Mouse (Mus musculus) embryonic facial prominence, embryonic 12.5 days (tissue): ENCODE data around the gene Rpl41. TPM values are rescaled to one million over a fixed set of nuclear protein-coding genes. Genes with fewer than 3 reads are reported as not detected.

Experiments used
- ATAC-seq: fragments of 200-750 bp; cut with Nextera tagmentation; 2 replicates; pipeline ENCODE4 v1.8.0; 2017; ENCODE audit not compliant: insufficient number of reproducible peaks, insufficient read depth, low FRiP score, low TSS enrichment
- H3K27ac ChIP-seq: fragments of 300-500 bp; sonication (generic); 2 replicates; pipeline ENCODE4 v1.5.1; 2016; ENCODE audit warnings: mild to moderate bottlenecking
- H3K27me3 ChIP-seq: fragments of 300-500 bp; sonication (generic); 2 replicates; pipeline ENCODE4 v1.6.1; 2016; ENCODE audit warnings: mild to moderate bottlenecking, moderate library complexity
- H3K36me3 ChIP-seq: fragments of 300-500 bp; sonication (generic); 2 replicates; pipeline ENCODE4 v1.6.1; 2016; ENCODE audit warnings: mild to moderate bottlenecking
- H3K4me1 ChIP-seq: fragments of 300-500 bp; sonication (generic); 2 replicates; pipeline ENCODE4 v1.6.1; 2016
- H3K4me2 ChIP-seq: fragments of 300-500 bp; sonication (generic); replicated peaks from 2 replicates; pipeline ENCODE4 v1.6.1; 2016; ENCODE audit warnings: mild to moderate bottlenecking, moderate library complexity
- H3K4me3 ChIP-seq: fragments of 300-500 bp; sonication (generic); 2 replicates; pipeline ENCODE4 v1.5.1; 2016; ENCODE audit warnings: mild to moderate bottlenecking
- H3K9ac ChIP-seq: fragments of 300-500 bp; sonication (generic); 2 replicates; pipeline ENCODE4 v1.6.1; 2016; ENCODE audit warnings: mild to moderate bottlenecking, moderate library complexity
- H3K9me3 ChIP-seq: fragments of 300-500 bp; sonication (generic); 2 replicates; pipeline ENCODE4 v1.6.1; 2016; ENCODE audit warnings: mild to moderate bottlenecking, moderate library complexity
- WGBS: fragments of 180-500 bp; shearing (Covaris S2); methylation state at CpG from one replicate; pipeline ENCODE4 v1.1.7; 2016; 5-methylcytosine and 5-hydroxymethylcytosine counted together
- polyA plus RNA-seq: library from polyadenylated mRNA; unstranded; fragments of >200 nt; fragmentation: Nextera tagmentation; extraction: Ambion mirVana; gene quantifications from 2 replicates; pipeline ENCODE4 v1.2.1, GENCODE M21; 2016

Gene Rpl41
- polyA plus RNA-seq, 1 experiment from 2014 or later: 3,271 TPM

DNA sequence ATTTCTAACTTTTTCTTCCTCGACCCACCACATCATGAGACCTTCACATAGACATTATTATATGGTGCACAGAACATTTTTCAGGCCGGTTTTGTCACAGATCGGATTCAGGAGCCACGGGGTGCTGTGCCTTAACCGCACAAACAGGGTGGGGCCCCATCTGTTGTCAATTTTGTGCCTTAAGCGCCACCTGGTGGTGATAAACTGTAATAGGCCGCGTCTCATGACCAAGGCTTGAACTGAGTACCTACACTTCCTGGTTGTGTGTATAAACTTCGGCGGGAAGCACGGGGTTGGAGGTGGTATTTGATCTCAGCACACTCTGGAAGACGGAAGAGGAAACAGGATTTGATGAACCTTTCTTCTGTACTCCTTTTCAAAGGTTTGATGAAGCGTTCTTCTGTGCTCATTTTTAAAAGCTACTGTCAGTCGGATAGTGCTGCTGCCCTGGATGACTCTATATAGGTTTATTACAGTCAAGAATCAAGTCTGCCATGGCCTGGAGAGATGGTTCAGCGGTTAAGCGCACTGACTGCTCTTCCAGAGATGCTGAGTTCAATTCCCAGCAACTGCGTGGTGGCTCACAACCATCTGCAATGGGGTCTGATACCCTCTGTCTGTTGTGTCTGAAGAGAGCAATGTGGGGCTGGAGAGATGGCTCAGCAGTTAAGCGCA lies 12.7 kb downstream of the Rpl41 start:
- 15% methylated on average over 18 of the region's 18 CpGs for WGBS
- Histone ChIP-seq H3K27ac (peak overlapping the region; percentile 64; the same call in 1 of the 2 replicates), H3K4me2 (peak overlapping the region; percentile 39)

DNA sequence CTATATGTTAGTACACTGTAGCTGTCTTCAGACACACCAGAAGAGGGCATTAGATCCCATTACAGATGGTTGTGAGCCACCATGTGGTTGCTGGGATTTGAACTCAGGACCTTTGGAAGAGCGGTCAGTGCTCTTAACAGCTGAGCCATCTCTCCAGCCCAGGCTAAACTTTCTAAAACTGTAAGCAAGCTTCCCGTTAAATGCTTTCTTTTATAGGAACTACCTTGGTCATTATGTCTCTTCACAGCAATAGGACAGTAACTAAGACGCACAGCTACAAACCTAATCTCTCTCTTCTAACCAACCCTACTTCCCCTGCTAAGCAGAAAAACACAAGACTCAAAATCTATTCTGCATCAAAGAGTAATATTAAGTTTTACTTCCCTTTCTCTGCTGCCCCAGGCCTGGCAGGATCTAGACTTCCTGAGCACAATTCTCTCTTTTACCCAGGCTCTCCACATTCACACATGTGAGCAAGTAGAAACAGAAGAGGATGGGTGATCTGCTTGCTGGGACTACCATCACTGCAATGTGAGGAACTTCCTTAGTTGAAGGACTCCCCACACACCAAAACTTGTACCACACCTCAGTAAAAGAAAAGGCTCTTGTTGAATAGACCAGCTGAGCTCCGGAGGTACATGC lies 13.4 kb downstream of the Rpl41 start:
- Histone ChIP-seq H3K4me2 (peak overlapping the region; percentile 39), H3K27ac (peak overlapping the region; percentile 64; the same call in 1 of the 2 replicates), H3K4me1 (no peaks in the 10 kb centered on the region), H3K9ac (no peak overlapping the region), H3K9me3 (no peaks in the 10 kb centered on the region), H3K27me3 (no peaks in the 10 kb centered on the region), H3K36me3 (no peaks in the 10 kb centered on the region), H3K4me3 (no peak overlapping the region)
- no peak; the same call in 1 of the 2 replicates for ATAC-seq
- 73% methylated on average over 4 of the region's 4 CpGs for WGBS

More for the DNA sequence above, 12.7 kb downstream of the Rpl41 start:
- Histone ChIP-seq H3K9me3 (no peaks in the 10 kb centered on the region), H3K9ac (no peak overlapping the region), H3K4me1 (no peaks in the 10 kb centered on the region), H3K27me3 (no peaks in the 10 kb centered on the region), H3K36me3 (peaks cover 6% of the 10 kb centered on the region; the same call in 1 of the 2 replicates), H3K4me3 (no peak overlapping the region)
- ATAC-seq: peak; percentile 85; the same call in 1 of the 2 replicates

DNA sequence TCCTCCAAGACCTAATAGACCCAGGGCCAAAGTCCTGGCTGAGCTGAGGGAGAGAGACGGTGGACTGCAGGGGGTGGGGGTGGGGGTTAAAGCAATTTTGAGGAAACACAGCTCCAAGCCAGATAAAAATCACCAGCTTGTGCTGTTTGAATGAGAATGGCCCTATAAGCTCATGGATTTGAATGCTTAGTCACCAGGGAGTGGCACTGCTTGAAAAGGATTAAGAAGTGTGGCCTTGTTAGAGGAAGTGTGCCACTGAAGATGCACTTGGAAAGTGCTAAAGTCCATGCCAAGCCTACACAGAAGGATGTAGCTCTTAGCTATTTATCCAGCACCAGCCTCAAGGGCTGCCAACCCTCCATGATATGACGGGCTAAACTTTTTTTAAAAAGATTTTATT lies 13.9 kb downstream of the Rpl41 start:
- Histone ChIP-seq H3K9ac (no peak overlapping the region), H3K4me3 (no peak overlapping the region), H3K9me3 (no peaks in the 10 kb centered on the region), H3K4me2 (no peak overlapping the region), H3K27me3 (no peaks in the 10 kb centered on the region), H3K36me3 (no peaks in the 10 kb centered on the region), H3K27ac (no peak overlapping the region), H3K4me1 (no peaks in the 10 kb centered on the region)
- no peak for ATAC-seq
- WGBS: 79% methylated on average over 2 of the region's 2 CpGs

DNA sequence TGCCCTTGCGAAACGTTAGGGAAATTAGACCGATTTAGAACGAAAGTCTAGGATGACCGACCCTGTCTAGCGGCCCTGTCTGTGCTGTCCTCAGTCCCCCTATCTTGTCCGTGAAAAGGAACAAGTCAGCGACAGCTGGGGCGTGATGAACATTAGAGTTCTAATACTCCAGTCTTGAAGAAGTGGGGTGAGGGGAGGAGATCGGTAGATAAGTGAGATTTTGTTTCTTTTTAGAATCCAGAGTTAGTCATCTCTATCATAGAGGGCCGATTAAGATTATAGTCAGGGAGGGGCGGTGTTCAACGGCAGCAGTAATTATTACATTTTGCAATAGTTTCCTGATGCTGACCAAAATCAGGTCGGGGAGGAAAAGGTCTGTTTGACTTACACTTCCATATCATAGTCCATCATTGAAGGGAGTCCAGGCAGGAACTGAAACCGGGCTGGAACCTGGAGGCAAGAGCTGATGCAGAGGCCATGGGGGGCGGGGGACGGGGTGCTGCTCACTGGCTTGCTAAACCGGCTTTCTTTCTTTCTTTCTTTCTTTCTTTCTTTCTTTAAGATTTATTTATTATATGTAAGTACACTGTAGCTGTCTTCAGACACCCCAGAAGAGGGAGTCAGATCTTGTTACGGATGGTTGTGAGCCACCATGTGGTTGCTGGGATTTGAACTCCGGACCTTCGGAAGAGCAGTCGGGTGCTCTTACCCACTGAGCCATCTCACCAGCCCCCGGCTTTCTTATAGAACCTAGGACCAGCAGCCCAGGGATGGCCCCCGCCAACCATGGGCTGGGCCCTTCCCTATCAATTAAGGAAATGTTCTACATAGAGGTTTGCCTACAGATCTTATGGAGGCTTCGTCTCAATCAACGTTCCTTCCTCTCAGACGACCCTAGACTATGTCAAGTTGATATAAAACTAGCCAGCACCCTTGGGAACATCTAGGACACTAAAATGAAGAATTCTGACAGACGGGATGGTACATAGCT lies 22.4 kb downstream of the Rpl41 start:
- H3K9ac ChIP-seq: peak overlapping the region; percentile 33; the same call in 1 of the 2 replicates

DNA sequence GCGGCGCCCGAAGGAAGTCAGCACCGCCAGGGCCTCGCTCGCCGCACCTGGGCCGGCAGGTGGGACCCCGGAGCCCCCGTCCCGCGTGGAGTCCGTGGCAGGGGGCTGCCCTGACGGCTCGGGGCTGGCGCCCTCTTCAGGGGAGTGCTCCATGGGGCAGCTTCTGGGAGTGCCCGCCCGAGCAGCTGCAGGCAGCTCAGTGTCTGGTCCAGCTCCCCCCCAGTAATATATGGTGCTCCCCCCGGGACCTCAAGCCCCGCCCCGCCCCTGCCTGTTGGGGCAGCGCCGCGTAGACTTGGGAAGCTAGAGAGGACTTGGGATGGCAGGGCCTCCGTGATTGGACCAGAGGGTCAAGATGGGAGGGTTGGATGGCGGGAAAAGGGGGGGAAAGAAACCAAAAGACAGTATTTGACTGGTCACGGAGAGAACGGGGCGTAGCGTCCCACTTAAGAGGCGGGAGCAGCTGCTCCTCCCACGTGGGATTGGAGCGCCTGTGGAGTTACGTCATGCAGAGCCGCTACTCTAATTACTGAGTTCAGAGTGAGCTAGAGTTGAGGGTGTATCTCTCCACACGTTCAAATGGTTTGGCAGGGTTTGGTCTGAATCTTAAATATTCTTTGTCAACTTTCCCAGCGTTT lies 23.3 kb downstream of the Rpl41 start, which contains the start of gene Esyt1:
Gene Esyt1, minus strand, starts transcription at position 201 of the 638 bp plus-strand sequence.
- WGBS: 1% methylated on average over 37 of the region's 37 CpGs

More for the DNA sequence above, 22.4 kb downstream of the Rpl41 start:
- Histone ChIP-seq H3K4me3 (peak overlapping the region; percentile 77), H3K4me2 (peak overlapping the region; percentile 99), H3K9me3 (no peaks in the 10 kb centered on the region), H3K4me1 (peaks cover 16% of the 10 kb centered on the region; the same call in 1 of the 2 replicates), H3K36me3 (no peaks in the 10 kb centered on the region), H3K27ac (no peak overlapping the region), H3K27me3 (peaks cover 24% of the 10 kb centered on the region)
- no peak for ATAC-seq
- 29% methylated on average over 28 of the region's 28 CpGs for WGBS

DNA sequence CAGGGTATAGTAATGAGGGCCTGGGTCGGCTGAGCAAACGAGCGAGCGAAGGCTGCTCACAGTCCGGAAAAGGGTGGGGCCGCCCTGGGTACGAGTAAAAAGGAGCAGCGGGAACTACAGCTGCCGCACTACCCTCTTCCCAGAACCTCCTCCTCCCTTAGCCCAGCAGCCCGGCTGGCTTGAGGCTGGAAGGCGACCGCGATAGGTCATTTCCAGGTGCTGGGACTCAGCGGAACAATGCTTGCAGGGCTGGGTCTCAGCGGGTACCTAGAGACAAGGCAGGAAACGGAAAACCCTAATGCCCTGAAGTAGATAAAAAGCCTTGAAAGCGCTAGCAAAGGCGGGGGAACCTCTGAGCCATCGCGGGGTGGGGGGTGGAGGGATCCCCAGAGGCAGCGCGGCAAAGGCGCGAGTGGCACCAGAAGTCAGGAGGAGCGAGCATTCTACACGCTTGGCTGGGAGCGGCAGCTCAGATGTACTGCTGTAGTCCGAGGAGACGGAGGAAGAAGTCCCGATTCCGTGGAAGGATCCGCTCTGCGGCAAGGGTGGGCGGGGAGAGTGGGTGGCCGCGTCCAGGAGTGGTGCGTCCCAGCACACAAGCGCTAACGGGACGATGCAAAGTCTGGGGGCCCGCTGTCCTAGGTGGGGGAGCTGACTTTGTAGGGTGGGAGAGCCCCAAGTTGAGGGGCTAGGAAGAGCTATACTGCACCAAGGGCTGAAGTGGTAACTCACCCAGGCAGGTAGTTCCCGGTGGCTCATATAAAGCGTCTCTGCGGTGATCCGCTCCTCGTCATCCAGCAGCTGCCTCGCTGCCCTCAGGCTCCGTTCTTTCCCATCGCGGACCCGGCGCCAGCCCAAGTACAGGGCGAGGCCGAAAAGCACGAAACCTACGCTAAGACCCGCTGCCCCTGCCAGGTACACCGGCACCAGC lies 24.1 kb downstream of the Rpl41 start:
- peak overlapping the region; percentile 99 for H3K4me2 ChIP-seq
- WGBS: under 1% methylated on average over 58 of the region's 58 CpGs
- H3K27me3 ChIP-seq: peaks cover 24% of the 10 kb centered on the region
- H3K4me3 ChIP-seq: peak overlapping the region; percentile 77
- H3K9ac ChIP-seq: peak overlapping the region; percentile 70
- peaks cover 9% of the 10 kb centered on the region for H3K36me3 ChIP-seq
- peaks cover 16% of the 10 kb centered on the region; the same call in 1 of the 2 replicates for H3K4me1 ChIP-seq
- H3K27ac ChIP-seq: peak overlapping the region; percentile 80
- H3K9me3 ChIP-seq: no peaks in the 10 kb centered on the region
- ATAC-seq: peak; percentile 8; the same call in 1 of the 2 replicates

More for the DNA sequence above, 23.3 kb downstream of the Rpl41 start, which contains the start of gene Esyt1:
- peak; percentile 97 for ATAC-seq
- peak within 1 kb of the TSS; percentile 80 for H3K27ac ChIP-seq
- peak within 1 kb of the TSS; percentile 70 for H3K9ac ChIP-seq
- peaks cover 24% of the 10 kb centered on the region for H3K27me3 ChIP-seq
- peak within 1 kb of the TSS; percentile 99 for H3K4me2 ChIP-seq
- peaks cover 16% of the 10 kb centered on the region; the same call in 1 of the 2 replicates for H3K4me1 ChIP-seq
- H3K36me3 ChIP-seq: peaks cover 3% of the 10 kb centered on the region; the same call in 1 of the 2 replicates
- H3K4me3 ChIP-seq: peak within 1 kb of the TSS; percentile 77
- H3K9me3 ChIP-seq: no peaks in the 10 kb centered on the region

DNA sequence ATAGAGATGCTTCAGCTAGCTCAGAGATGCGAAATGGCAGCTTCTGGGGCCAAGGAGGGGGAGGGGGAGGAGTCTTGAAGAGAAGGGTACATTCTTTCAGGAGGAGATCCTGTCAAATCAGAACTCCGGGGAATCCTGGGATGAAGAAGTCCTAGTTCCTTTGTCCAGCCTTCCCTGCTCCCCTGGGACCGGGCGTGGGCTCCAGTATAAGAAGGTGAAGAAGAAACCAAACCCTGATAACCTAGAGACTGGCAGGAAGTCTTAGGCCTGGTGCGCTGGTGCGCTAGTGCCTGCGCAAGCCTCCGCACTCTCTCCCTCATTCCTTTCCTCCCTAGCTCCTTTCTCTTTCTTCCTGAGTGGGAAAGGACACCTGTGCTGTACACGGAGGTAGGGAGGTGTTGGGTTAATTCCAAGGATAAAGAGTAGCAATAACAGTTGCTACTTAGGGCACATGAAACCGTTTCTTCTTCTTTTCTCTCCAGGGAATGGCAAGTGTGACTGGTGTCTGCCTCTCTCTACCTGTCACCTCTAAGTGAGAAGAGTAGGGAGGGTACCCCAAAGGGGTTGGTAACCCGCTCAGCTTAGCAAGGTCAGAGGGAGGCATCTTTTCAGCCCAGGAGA lies 24.9 kb downstream of the Rpl41 start:
- Histone ChIP-seq H3K4me2 (peak overlapping the region; percentile 99), H3K27me3 (peaks cover 24% of the 10 kb centered on the region), H3K9me3 (no peaks in the 10 kb centered on the region), H3K9ac (peak overlapping the region; percentile 70; the same call in 1 of the 2 replicates), H3K4me3 (peak overlapping the region; percentile 77), H3K36me3 (peaks cover 13% of the 10 kb centered on the region), H3K4me1 (peaks cover 16% of the 10 kb centered on the region; the same call in 1 of the 2 replicates), H3K27ac (0 out of 2 replicates have a peak overlapping the region, but pooled peaks have one; percentile 80)
- no peak for ATAC-seq
- WGBS: 9% methylated on average over 11 of the region's 11 CpGs

DNA sequence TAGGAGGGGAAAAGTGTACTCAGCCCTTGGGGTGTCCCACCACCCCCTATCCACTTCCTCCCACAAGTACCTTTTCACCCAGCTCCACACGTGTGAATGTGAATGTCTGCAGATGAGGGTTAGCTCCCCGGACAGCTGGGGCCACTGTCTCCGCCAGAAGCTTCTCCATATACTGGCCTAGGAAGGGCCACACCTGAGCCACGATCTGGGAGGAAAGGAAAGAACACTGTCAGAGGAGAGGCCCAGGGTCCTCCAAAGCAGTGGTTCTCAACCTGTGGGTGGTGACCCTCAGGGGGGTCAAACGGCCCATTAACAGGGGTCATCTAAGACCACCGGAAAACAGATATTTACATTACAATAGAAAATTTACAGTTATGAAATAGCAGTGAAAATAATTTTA lies 26.8 kb downstream of the Rpl41 start:
- WGBS: 74% methylated on average over 6 of the region's 6 CpGs
- H3K27ac ChIP-seq: no peak overlapping the region
- H3K4me3 ChIP-seq: no peak overlapping the region
- H3K27me3 ChIP-seq: peaks cover 36% of the 10 kb centered on the region
- no peak for ATAC-seq
- H3K4me1 ChIP-seq: peaks cover 16% of the 10 kb centered on the region; the same call in 1 of the 2 replicates
- H3K9ac ChIP-seq: no peak overlapping the region
- no peak overlapping the region for H3K4me2 ChIP-seq
- H3K9me3 ChIP-seq: no peaks in the 10 kb centered on the region
- peaks cover 21% of the 10 kb centered on the region for H3K36me3 ChIP-seq

DNA sequence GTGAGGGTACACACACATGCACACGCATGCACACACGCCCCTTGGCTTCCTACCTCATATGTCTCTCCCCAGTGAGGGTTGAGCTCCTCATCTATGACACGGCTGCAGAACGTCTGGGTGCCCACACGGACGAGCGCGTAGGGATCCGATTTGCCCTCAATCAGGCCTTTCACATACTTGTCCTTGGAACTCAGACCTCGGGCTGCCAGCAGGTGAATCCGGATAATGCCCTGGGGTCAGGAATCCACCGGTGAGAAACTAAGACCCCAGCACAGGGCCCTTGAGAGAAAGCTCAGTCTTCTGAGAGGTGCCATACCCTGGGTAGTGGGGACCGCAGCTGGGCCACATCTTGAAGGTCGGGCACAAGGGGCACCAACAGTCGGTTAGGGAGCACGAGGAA lies 28.5 kb downstream of the Rpl41 start:
- H3K4me3 ChIP-seq: no peak overlapping the region
- H3K9ac ChIP-seq: 0 out of 2 replicates have a peak overlapping the region, but pooled peaks have one; percentile 9
- H3K27ac ChIP-seq: no peak overlapping the region
- no peaks in the 10 kb centered on the region for H3K9me3 ChIP-seq
- H3K27me3 ChIP-seq: peaks cover 49% of the 10 kb centered on the region
- 83% methylated on average over 16 of the region's 16 CpGs for WGBS
- H3K4me2 ChIP-seq: no peak overlapping the region
- peaks cover 16% of the 10 kb centered on the region; the same call in 1 of the 2 replicates for H3K4me1 ChIP-seq
- H3K36me3 ChIP-seq: peaks cover 31% of the 10 kb centered on the region
- no peak for ATAC-seq
